In the genomic region with DNA sequence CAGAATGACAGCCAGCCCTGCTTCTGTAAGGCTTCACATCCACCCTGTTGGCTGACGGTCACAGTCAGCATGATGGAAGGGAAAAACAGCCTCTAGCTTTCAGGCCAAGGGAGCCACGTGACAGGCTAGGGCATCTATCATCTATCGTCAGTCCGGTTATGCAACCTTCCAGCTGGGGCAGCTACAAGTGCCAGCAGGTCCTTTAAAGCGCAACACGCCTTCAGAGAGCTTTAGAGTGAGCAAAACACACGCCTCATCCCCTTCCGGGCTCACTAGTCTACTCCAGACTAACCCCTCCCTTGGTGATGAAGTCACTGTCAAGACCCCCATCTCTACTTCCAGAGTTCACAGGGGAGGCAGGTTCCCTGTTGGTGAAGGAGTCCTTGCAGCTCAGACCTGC, we compare ENCODE assay signal across 7 mouse cellular contexts. TPM values are rescaled to one million over a fixed set of nuclear protein-coding genes. Genes with fewer than 3 reads are reported as not detected.
DNase-seq lines count a peak whose midpoint lies in the region; ATAC-seq and TF ChIP-seq lines count a peak whose summit lies in the region.

No protein-coding gene starts in this region.

- H3K79me3 ChIP-seq in C2C12 (ENCODE audit: low read depth) = no peaks in the 10 kb centered on the region

- H3ac ChIP-seq in C2C12 (ENCODE audit: control insufficient read depth, insufficient read length, low read depth) = no peak overlapping the region

- peak; percentile 37 to 50 for DNase-seq in adrenal gland, adult 18-20 months (ENCODE audit: low spot score in 2 of 2)
- peak; percentile 57 to 69 for DNase-seq in heart, postnatal 14 days
- no peak for DNase-seq in hindbrain, embryonic 14.5 days (ENCODE audit: low spot score)
- DNase-seq in neural tube, embryonic 10.5 days (ENCODE audit: extremely low spot score, low spot score) = no peak

- no peak overlapping the region for H3K4me2 ChIP-seq in lung, embryonic 15.5 days
- H3K4me2 ChIP-seq in hindbrain, embryonic 14.5 days (replicated peaks) = no peak overlapping the region
- no peak overlapping the region for H3K4me2 ChIP-seq in midbrain, embryonic 13.5 days (replicated peaks)

- intact Hi-C loops in heart, postnatal 14 days (cut with DNase I) = no loop called here

- TF ChIP-seq CTCF in C2C12 (IDR thresholded peaks at IDR 0.05; ENCODE audit: control insufficient read depth, insufficient read depth, insufficient read length) = no peak

- peaks cover 20% of the 10 kb centered on the region for H3K4me1 ChIP-seq in lung, embryonic 15.5 days
- no peaks in the 10 kb centered on the region for H3K4me1 ChIP-seq in hindbrain, embryonic 14.5 days (replicated peaks; ENCODE audit: control insufficient read depth, insufficient read depth, low read length)
- no peaks in the 10 kb centered on the region for H3K4me1 ChIP-seq in midbrain, embryonic 13.5 days (replicated peaks)

- no peaks in the 10 kb centered on the region for H3K36me3 ChIP-seq in C2C12 (ENCODE audit: control insufficient read depth, insufficient read depth)
- peaks cover 3% of the 10 kb centered on the region; the same call in 1 of the 2 replicates for H3K36me3 ChIP-seq in lung, embryonic 15.5 days
- no peaks in the 10 kb centered on the region for H3K36me3 ChIP-seq in hindbrain, embryonic 14.5 days (replicated peaks; ENCODE audit: control insufficient read depth, insufficient read depth)
- H3K36me3 ChIP-seq in midbrain, embryonic 13.5 days = no peaks in the 10 kb centered on the region

- ATAC-seq in lung, embryonic 15.5 days (ENCODE audit: borderline replicate concordance, extremely low read depth, low FRiP score, low TSS enrichment) = peak; percentile 79; the same call in 1 of the 2 replicates
- no peak for ATAC-seq in hindbrain, embryonic 14.5 days (ENCODE audit: low FRiP score)
- ATAC-seq in midbrain, embryonic 13.5 days = no peak

- no peak overlapping the region for H3K9ac ChIP-seq in lung, embryonic 15.5 days
- no peak overlapping the region for H3K9ac ChIP-seq in hindbrain, embryonic 14.5 days
- H3K9ac ChIP-seq in midbrain, embryonic 13.5 days (replicated peaks) = no peak overlapping the region

- no peak overlapping the region for H3K4me3 ChIP-seq in C2C12 (ENCODE audit: insufficient read depth, poor library complexity, severe bottlenecking)
- H3K4me3 ChIP-seq in lung, embryonic 15.5 days = no peak overlapping the region
- no peak overlapping the region for H3K4me3 ChIP-seq in hindbrain, embryonic 14.5 days (replicated peaks; ENCODE audit: low read length)
- no peak overlapping the region for H3K4me3 ChIP-seq in midbrain, embryonic 13.5 days (replicated peaks)

- H3K27ac ChIP-seq in lung, embryonic 15.5 days = no peak overlapping the region
- H3K27ac ChIP-seq in hindbrain, embryonic 14.5 days = no peak overlapping the region
- no peak overlapping the region for H3K27ac ChIP-seq in midbrain, embryonic 13.5 days

- H3K9me3 ChIP-seq in lung, embryonic 15.5 days = no peaks in the 10 kb centered on the region
- no peaks in the 10 kb centered on the region for H3K9me3 ChIP-seq in hindbrain, embryonic 14.5 days (ENCODE audit: control insufficient read depth, low read length)
- H3K9me3 ChIP-seq in midbrain, embryonic 13.5 days = no peaks in the 10 kb centered on the region

- H3K79me2 ChIP-seq in C2C12 (ENCODE audit: control insufficient read depth, insufficient read depth) = no peaks in the 10 kb centered on the region

- 16% methylated on average over 8 of the region's 8 CpGs for WGBS in lung, embryonic 15.5 days
- 74% methylated on average over 8 of the region's 8 CpGs for WGBS in hindbrain, embryonic 14.5 days
- 88% methylated on average over 8 of the region's 8 CpGs for WGBS in midbrain, embryonic 13.5 days

- H3K27me3 ChIP-seq in C2C12 (ENCODE audit: control insufficient read depth, insufficient read depth, insufficient read length) = no peaks in the 10 kb centered on the region
- H3K27me3 ChIP-seq in lung, embryonic 15.5 days = no peaks in the 10 kb centered on the region
- H3K27me3 ChIP-seq in hindbrain, embryonic 14.5 days (ENCODE audit: control insufficient read depth, insufficient read depth, low read length) = no peaks in the 10 kb centered on the region
- H3K27me3 ChIP-seq in midbrain, embryonic 13.5 days = no peaks in the 10 kb centered on the region

TF ChIP-seq in C2C12, 6 proteins besides CTCF, POLR2A, EP300 and RAD21:
- TF ChIP-seq MAX (IDR thresholded peaks at IDR 0.05) = no peak
- no peak for TF ChIP-seq FOSL1 (IDR thresholded peaks at IDR 0.05; ENCODE audit: insufficient read depth, low read length, poor library complexity, severe bottlenecking)
- TF ChIP-seq MYOD1 (IDR thresholded peaks at IDR 0.05; ENCODE audit: control insufficient read depth, insufficient read length, low read depth) = no peak
- peak; percentile 62 for TF ChIP-seq USF1 (IDR thresholded peaks at IDR 0.05; ENCODE audit: low read depth)
- peak; percentile 46 for TF ChIP-seq CEBPB (IDR thresholded peaks at IDR 0.05; ENCODE audit: low read depth)
- TF ChIP-seq MYOG (IDR thresholded peaks at IDR 0.05; ENCODE audit: control insufficient read depth, extremely low read depth, insufficient read length) = no peak

RNA-seq across cellular contexts. Expression of a gene that starts 11.7 kb away (rescaled TPM):
- not detected for polyA plus RNA-seq in C2C12 (2012; fragmentation: generic; extraction: Trizol)
- 1 to 10 TPM; 1.7 to 3.5 TPM for total RNA-seq in adrenal gland, adult 18-20 months (2021)
- total RNA-seq in heart, postnatal 14 days (2021) = under 1 TPM; 0.19 to 0.22 TPM
- polyA plus RNA-seq in lung, embryonic 15.5 days (2015; fragmentation: Nextera tagmentation; extraction: Ambion mirVana) = 15.5 and 16.0 TPM in 2 replicates
- 0.76 and 0.83 TPM in 2 replicates for polyA plus RNA-seq in hindbrain, embryonic 14.5 days (2014; fragmentation: Nextera tagmentation; extraction: Ambion mirVana)
- polyA plus RNA-seq in midbrain, embryonic 13.5 days (2015; fragmentation: Nextera tagmentation; extraction: Ambion mirVana) = 0.12 and 0.32 TPM in 2 replicates

Comparison
In these comparisons a context has a peak if more than half of its experiments do, and no peak if none do; other contexts are left out.
1. DNase-seq: peak in adrenal gland, adult 18-20 months (2 of 2) and heart, postnatal 14 days (2 of 2); none in hindbrain, embryonic 14.5 days (single experiment) and neural tube, embryonic 10.5 days (single experiment).